Mouse (Mus musculus): ENCODE results near the gene Aurkb. TPM values are rescaled to one million over a fixed set of nuclear protein-coding genes. Genes with fewer than 3 reads are reported as not detected.

Gene Aurkb
- polyA plus RNA-seq, 1 experiment from 2014 or later: 29.6 TPM

- Histone ChIP-seq H3K4me3 (replicated peaks; ENCODE audit: low read depth, low read length) (peak overlapping the region; percentile 67), H3K9ac (replicated peaks; ENCODE audit: low read length) (peak overlapping the region; percentile 71; the same call in 1 of the 2 replicates), H3K36me3 (ENCODE audit: control insufficient read depth, insufficient read depth, low read length) (no peaks in the 10 kb centered on the region), H3K4me1 (ENCODE audit: control insufficient read depth, insufficient read depth, low read length) (peaks cover 29% of the 10 kb centered on the region), H3K27ac (replicated peaks; ENCODE audit: low read depth, low read length) (no peak overlapping the region), H3K4me2 (ENCODE audit: low read length) (peak overlapping the region; percentile 94), H3K27me3 (ENCODE audit: control insufficient read depth, insufficient read depth, low read length) (no peaks in the 10 kb centered on the region), H3K9me3 (ENCODE audit: control insufficient read depth, low read length) (no peaks in the 10 kb centered on the region)
- DNase-seq (no peak), ATAC-seq (ENCODE audit: low FRiP score, low TSS enrichment) (no peak)
- WGBS: 42% methylated on average over 9 of the region's 9 CpGs
Measured at GRCm38 (mm10) chr11:69064259-69065133, 19.0 kb downstream of the Aurkb start.

GRCm38 (mm10) chr11:69065394-69065925 lies 20.0 kb downstream of the Aurkb start:
- Histone ChIP-seq H3K4me3 (replicated peaks; ENCODE audit: low read depth, low read length) (peak overlapping the region; percentile 35; the same call in 1 of the 2 replicates), H3K27me3 (ENCODE audit: control insufficient read depth, insufficient read depth, low read length) (no peaks in the 10 kb centered on the region), H3K9me3 (ENCODE audit: control insufficient read depth, low read length) (no peaks in the 10 kb centered on the region), H3K4me1 (ENCODE audit: control insufficient read depth, insufficient read depth, low read length) (peaks cover 33% of the 10 kb centered on the region), H3K4me2 (ENCODE audit: low read length) (peak overlapping the region; percentile 76), H3K27ac (replicated peaks; ENCODE audit: low read depth, low read length) (no peak overlapping the region), H3K36me3 (ENCODE audit: control insufficient read depth, insufficient read depth, low read length) (no peaks in the 10 kb centered on the region), H3K9ac (replicated peaks; ENCODE audit: low read length) (no peak overlapping the region)
- 62% methylated on average over 3 of the region's 3 CpGs for WGBS
- DNase-seq (no peak), ATAC-seq (ENCODE audit: low FRiP score, low TSS enrichment) (no peak)

GRCm38 (mm10) chr11:69066163-69066861 lies 20.9 kb downstream of the Aurkb start:
- ATAC-seq (ENCODE audit: low FRiP score, low TSS enrichment) (no peak), DNase-seq (peak; percentile 57)
- 0 out of 2 replicates have a peak overlapping the region, but pooled peaks have one; percentile 20 for H3K27ac ChIP-seq (replicated peaks; ENCODE audit: low read depth, low read length)
- peaks cover 27% of the 10 kb centered on the region for H3K4me1 ChIP-seq (ENCODE audit: control insufficient read depth, insufficient read depth, low read length)
- H3K27me3 ChIP-seq (ENCODE audit: control insufficient read depth, insufficient read depth, low read length): no peaks in the 10 kb centered on the region
- H3K4me3 ChIP-seq (replicated peaks; ENCODE audit: low read depth, low read length): peak overlapping the region; percentile 35
- H3K4me2 ChIP-seq (ENCODE audit: low read length): peak overlapping the region; percentile 76
- WGBS: under 1% methylated on average over 29 of the region's 29 CpGs
- peak overlapping the region; percentile 47; the same call in 1 of the 2 replicates for H3K9ac ChIP-seq (replicated peaks; ENCODE audit: low read length)
- H3K9me3 ChIP-seq (ENCODE audit: control insufficient read depth, low read length): no peaks in the 10 kb centered on the region
- H3K36me3 ChIP-seq (ENCODE audit: control insufficient read depth, insufficient read depth, low read length): no peaks in the 10 kb centered on the region

- no peaks in the 10 kb centered on the region for H3K27me3 ChIP-seq (ENCODE audit: control insufficient read depth, insufficient read depth, low read length)
- 10% methylated on average over 8 of the region's 8 CpGs for whole genome bisulfite sequencing
- DNase-seq (peak; percentile 95), ATAC-seq (ENCODE audit: low FRiP score, low TSS enrichment) (no peak)
- H3K9me3 ChIP-seq (ENCODE audit: control insufficient read depth, low read length): no peaks in the 10 kb centered on the region
- H3K36me3 ChIP-seq (ENCODE audit: control insufficient read depth, insufficient read depth, low read length): no peaks in the 10 kb centered on the region
- H3K4me3 ChIP-seq (replicated peaks; ENCODE audit: low read depth, low read length): peak overlapping the region; percentile 35
- H3K9ac ChIP-seq (replicated peaks; ENCODE audit: low read length): no peak overlapping the region; the same call in 1 of the 2 replicates
- H3K27ac ChIP-seq (replicated peaks; ENCODE audit: low read depth, low read length): no peak overlapping the region
- H3K4me1 ChIP-seq (ENCODE audit: control insufficient read depth, insufficient read depth, low read length): peaks cover 29% of the 10 kb centered on the region
- peak overlapping the region; percentile 76 for H3K4me2 ChIP-seq (ENCODE audit: low read length)
Measured at GRCm38 (mm10) chr11:69066956-69067355, 21.5 kb downstream of the Aurkb start.

- Histone ChIP-seq H3K9me3 (ENCODE audit: control insufficient read depth, low read length) (no peaks in the 10 kb centered on the region), H3K27ac (replicated peaks; ENCODE audit: low read depth, low read length) (no peak overlapping the region), H3K4me1 (ENCODE audit: control insufficient read depth, insufficient read depth, low read length) (peaks cover 35% of the 10 kb centered on the region), H3K27me3 (ENCODE audit: control insufficient read depth, insufficient read depth, low read length) (no peaks in the 10 kb centered on the region), H3K36me3 (ENCODE audit: control insufficient read depth, insufficient read depth, low read length) (no peaks in the 10 kb centered on the region), H3K4me3 (replicated peaks; ENCODE audit: low read depth, low read length) (no peak overlapping the region), H3K4me2 (ENCODE audit: low read length) (no peak overlapping the region), H3K9ac (replicated peaks; ENCODE audit: low read length) (no peak overlapping the region)
- no peak for ATAC-seq (ENCODE audit: low FRiP score, low TSS enrichment)
- no peak for DNase-seq
- WGBS: 61% methylated on average over 6 of the region's 6 CpGs
Measured at GRCm38 (mm10) chr11:69067601-69068000, 22.2 kb downstream of the Aurkb start.

- under 1% methylated on average over 13 of the region's 13 CpGs for WGBS
- Histone ChIP-seq H3K9me3 (ENCODE audit: control insufficient read depth, low read length) (no peaks in the 10 kb centered on the region), H3K27ac (replicated peaks; ENCODE audit: low read depth, low read length) (peak overlapping the region; percentile 89), H3K27me3 (ENCODE audit: control insufficient read depth, insufficient read depth, low read length) (no peaks in the 10 kb centered on the region), H3K9ac (replicated peaks; ENCODE audit: low read length) (peak overlapping the region; percentile 77), H3K4me1 (ENCODE audit: control insufficient read depth, insufficient read depth, low read length) (peaks cover 29% of the 10 kb centered on the region), H3K36me3 (ENCODE audit: control insufficient read depth, insufficient read depth, low read length) (no peaks in the 10 kb centered on the region), H3K4me2 (ENCODE audit: low read length) (peak overlapping the region; percentile 72), H3K4me3 (replicated peaks; ENCODE audit: low read depth, low read length) (peak overlapping the region; percentile 59)
- ATAC-seq (ENCODE audit: low FRiP score, low TSS enrichment) (no peak), DNase-seq (no peak)
Measured at GRCm38 (mm10) chr11:69070093-69070492, 24.6 kb downstream of the Aurkb start.

GRCm38 (mm10) chr11:69070590-69071222 lies 25.3 kb downstream of the Aurkb start, which contains the start of gene Tmem107:
Gene Tmem107 (plus strand): TSS chr11:69070806.
- ATAC-seq (ENCODE audit: low FRiP score, low TSS enrichment) (peak; percentile 88), DNase-seq (peak; percentile 98)
- under 1% methylated on average over 47 of the region's 47 CpGs for whole genome bisulfite sequencing

GRCm38 (mm10) chr11:69071262-69071661 lies 25.8 kb downstream of the Aurkb start:
- H3K4me3 ChIP-seq (replicated peaks; ENCODE audit: low read depth, low read length): peak overlapping the region; percentile 59
- H3K9ac ChIP-seq (replicated peaks; ENCODE audit: low read length): peak overlapping the region; percentile 77
- H3K36me3 ChIP-seq (ENCODE audit: control insufficient read depth, insufficient read depth, low read length): no peaks in the 10 kb centered on the region
- H3K27me3 ChIP-seq (ENCODE audit: control insufficient read depth, insufficient read depth, low read length): no peaks in the 10 kb centered on the region
- DNase-seq (no peak), ATAC-seq (ENCODE audit: low FRiP score, low TSS enrichment) (no peak)
- H3K27ac ChIP-seq (replicated peaks; ENCODE audit: low read depth, low read length): peak overlapping the region; percentile 89
- peaks cover 25% of the 10 kb centered on the region for H3K4me1 ChIP-seq (ENCODE audit: control insufficient read depth, insufficient read depth, low read length)
- H3K9me3 ChIP-seq (ENCODE audit: control insufficient read depth, low read length): no peaks in the 10 kb centered on the region
- 27% methylated on average over 9 of the region's 9 CpGs for WGBS
- peak overlapping the region; percentile 72 for H3K4me2 ChIP-seq (ENCODE audit: low read length)

More at GRCm38 (mm10) chr11:69070590-69071222, 25.3 kb downstream of the Aurkb start, which contains the start of gene Tmem107:
- Histone ChIP-seq H3K27ac (replicated peaks; ENCODE audit: low read depth, low read length) (peak within 1 kb of the TSS; percentile 89), H3K4me1 (ENCODE audit: control insufficient read depth, insufficient read depth, low read length) (peaks cover 29% of the 10 kb centered on the region), H3K9ac (replicated peaks; ENCODE audit: low read length) (peak within 1 kb of the TSS; percentile 77), H3K36me3 (ENCODE audit: control insufficient read depth, insufficient read depth, low read length) (no peaks in the 10 kb centered on the region), H3K27me3 (ENCODE audit: control insufficient read depth, insufficient read depth, low read length) (no peaks in the 10 kb centered on the region), H3K9me3 (ENCODE audit: control insufficient read depth, low read length) (no peaks in the 10 kb centered on the region), H3K4me3 (replicated peaks; ENCODE audit: low read depth, low read length) (peak within 1 kb of the TSS; percentile 59), H3K4me2 (ENCODE audit: low read length) (peak within 1 kb of the TSS; percentile 72)
